Mouse (Mus musculus) ES-CJ7 (cell line): ENCODE results near the gene Egln1.

Experiments used
- DNase-seq: peaks from one replicate; pipeline ENCODE4 v3.0.0; 2011; ENCODE audit warnings: low read depth, low spot score

Egln1 gene

GRCm38 (mm10) chr8:124909936-124910335, 39.2 kb downstream of the Egln1 start:
- no peak for DNase-seq

GRCm38 (mm10) chr8:124905482-124905881, 43.6 kb downstream of the Egln1 start:
- DNase-seq: no peak

GRCm38 (mm10) chr8:124903198-124903597, 45.9 kb downstream of the Egln1 start:
- DNase-seq: no peak

- DNase-seq: no peak
Measured at GRCm38 (mm10) chr8:124898251-124898905, 50.7 kb downstream of the Egln1 start.

- peak; percentile 97 for DNase-seq
Measured at GRCm38 (mm10) chr8:124897386-124898250, 51.5 kb downstream of the Egln1 start, which contains the start of the genes Exoc8 and Sprtn. TSS of gene Exoc8 (minus strand) at chr8:124897705. TSS of gene Sprtn (plus strand) at chr8:124897886.

GRCm38 (mm10) chr8:124896632-124897385, 52.3 kb downstream of the Egln1 start:
- DNase-seq: peak; percentile 35

GRCm38 (mm10) chr8:124896010-124896631, 53.0 kb downstream of the Egln1 start:
- peak; percentile 28 for DNase-seq

- no peak for DNase-seq
Measured at GRCm38 (mm10) chr8:124892596-124892995, 56.5 kb downstream of the Egln1 start.

GRCm38 (mm10) chr8:124888385-124888784, 60.7 kb downstream of the Egln1 start:
- DNase-seq: peak; percentile 55

- no peak for DNase-seq
Measured at GRCm38 (mm10) chr8:124878946-124879526, 70.1 kb downstream of the Egln1 start.

- DNase-seq: no peak
Measured at GRCm38 (mm10) chr8:124878141-124878540, 71.0 kb downstream of the Egln1 start.

GRCm38 (mm10) chr8:124872690-124873089, 76.4 kb downstream of the Egln1 start:
- no peak for DNase-seq

- DNase-seq: peak; percentile 82
Measured at GRCm38 (mm10) chr8:124872081-124872480, 77.0 kb downstream of the Egln1 start.

- DNase-seq: no peak
Measured at GRCm38 (mm10) chr8:124871474-124871873, 77.7 kb downstream of the Egln1 start.

- no peak for DNase-seq
Measured at GRCm38 (mm10) chr8:124869708-124870107, 79.4 kb downstream of the Egln1 start.

- no peak for DNase-seq
Measured at GRCm38 (mm10) chr8:124867126-124867525, 82.0 kb downstream of the Egln1 start.

GRCm38 (mm10) chr8:124866669-124867068, 82.5 kb downstream of the Egln1 start:
- DNase-seq: no peak

GRCm38 (mm10) chr8:124863729-124864128, 85.4 kb downstream of the Egln1 start:
- peak; percentile 27 for DNase-seq

GRCm38 (mm10) chr8:124863163-124863677, 85.9 kb downstream of the Egln1 start:
- peak; percentile 48 for DNase-seq

GRCm38 (mm10) chr8:124862321-124863162, 86.6 kb downstream of the Egln1 start, which contains the start of the genes Gnpat and 2810004N23Rik:
TSS of gene Gnpat (plus strand) at chr8:124863033.
TSS of gene 2810004N23Rik (minus strand) at chr8:124863120.
- peak; percentile 91 for DNase-seq
